Mouse (Mus musculus) limb, embryonic 15.5 days (tissue): ENCODE measurements around the gene Hdc. TPM values are rescaled to one million over a fixed set of nuclear protein-coding genes. Genes with fewer than 3 reads are reported as not detected.
"Not testable (repeated sequence)": the region's sequence is repeated elsewhere in the genome, so short reads cannot be mapped to it uniquely, and the experiment has no call there.

Source experiments
- ATAC-seq: fragments of 200-750 bp; cut with Nextera tagmentation; 2 replicates; pipeline ENCODE4 v1.8.0; 2017; ENCODE audit warnings: low read depth, moderate TSS enrichment; ENCODE audit not compliant: insufficient number of reproducible peaks, low FRiP score, low TSS enrichment
- H3K27ac ChIP-seq: fragments of 300-500 bp; sonication (generic); 2 replicates; pipeline ENCODE4 v1.5.1; 2015; ENCODE audit warnings: moderate library complexity, mild to moderate bottlenecking, inconsistent platforms
- H3K27me3 ChIP-seq: fragments of 300-500 bp; sonication (generic); 2 replicates; pipeline ENCODE4 v1.6.1; 2015; ENCODE audit warnings: inconsistent platforms
- H3K36me3 ChIP-seq: fragments of 300-500 bp; sonication (generic); 2 replicates; pipeline ENCODE4 v1.6.1; 2015; ENCODE audit warnings: inconsistent platforms
- H3K4me1 ChIP-seq: fragments of 300-500 bp; sonication (generic); 2 replicates; pipeline ENCODE4 v1.6.1; 2015; ENCODE audit warnings: inconsistent platforms
- H3K4me2 ChIP-seq: fragments of 300-500 bp; sonication (generic); 2 replicates; pipeline ENCODE4 v1.6.1; 2015; ENCODE audit warnings: mild to moderate bottlenecking, inconsistent platforms
- H3K4me3 ChIP-seq: fragments of 300-500 bp; sonication (generic); 2 replicates; pipeline ENCODE4 v1.5.1; 2015; ENCODE audit warnings: mild to moderate bottlenecking, inconsistent platforms
- H3K9ac ChIP-seq: fragments of 300-500 bp; sonication (generic); 2 replicates; pipeline ENCODE4 v1.6.1; 2015; ENCODE audit warnings: inconsistent platforms
- H3K9me3 ChIP-seq: fragments of 300-500 bp; sonication (generic); 2 replicates; pipeline ENCODE4 v1.6.1; 2016; ENCODE audit warnings: inconsistent platforms
- WGBS: fragments of 180-500 bp; shearing (Covaris S2); methylation state at CpG from one replicate; pipeline ENCODE4 v1.1.7; 2015; 5-methylcytosine and 5-hydroxymethylcytosine counted together
- polyA plus RNA-seq: library from polyadenylated mRNA; unstranded; fragments of >200 nt; fragmentation: Nextera tagmentation; extraction: Ambion mirVana; gene quantifications from 2 replicates; pipeline ENCODE4 v1.2.1, GENCODE M21; 2015

The Hdc gene
- polyA plus RNA-seq, 1 experiment from 2014 or later, result 151 TPM

DNA sequence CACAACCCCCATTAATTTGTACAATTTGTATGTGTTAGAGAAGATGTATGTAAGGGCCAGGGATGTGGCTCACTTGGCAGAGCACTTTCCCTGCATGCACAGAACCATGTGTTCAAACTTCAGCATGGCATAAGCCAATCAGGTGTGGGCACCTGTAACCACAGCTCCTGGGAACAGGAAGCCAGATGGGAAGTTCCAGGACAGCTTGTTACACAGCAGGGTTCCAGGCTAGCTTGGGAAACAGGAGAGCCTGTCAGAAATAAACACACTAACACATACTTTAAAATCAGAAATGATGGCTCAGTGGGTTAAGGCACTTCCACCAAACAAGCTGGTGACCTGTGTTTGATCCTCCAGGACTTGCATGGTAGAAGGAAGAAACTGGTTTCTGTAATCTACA, 4.0 kb upstream of the Hdc start:
- Histone ChIP-seq H3K4me3 (no peak overlapping the region), H3K27ac (no peak overlapping the region), H3K9me3 (no peaks in the 10 kb centered on the region), H3K36me3 (no peaks in the 10 kb centered on the region), H3K27me3 (no peaks in the 10 kb centered on the region), H3K4me1 (peaks cover 6% of the 10 kb centered on the region; the same call in 1 of the 2 replicates), H3K9ac (no peak overlapping the region), H3K4me2 (no peak overlapping the region)
- ATAC-seq, result no peak

DNA sequence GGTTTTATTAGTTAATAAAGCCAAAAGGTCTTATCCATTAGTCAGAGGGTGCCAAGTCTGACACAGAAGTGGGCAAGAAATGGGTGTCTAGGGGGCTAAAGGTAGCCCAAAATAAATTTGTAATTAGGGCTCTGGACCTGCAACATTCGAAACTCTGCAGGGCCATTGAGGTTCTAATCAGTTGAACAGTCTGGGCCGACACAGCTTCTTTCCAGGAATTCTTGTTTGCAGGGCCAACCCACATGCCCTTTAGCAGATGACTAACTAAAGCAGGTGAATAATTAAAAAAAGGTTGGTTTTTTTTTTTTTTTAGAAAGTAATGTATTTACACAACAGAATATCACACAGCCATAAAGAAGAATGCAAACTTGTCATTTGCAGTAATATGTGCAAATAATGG, 3.4 kb upstream of the Hdc start:
- Histone ChIP-seq H3K4me1 (no peaks in the 10 kb centered on the region), H3K9ac (no peak overlapping the region), H3K27ac (no peak overlapping the region), H3K4me3 (no peak overlapping the region), H3K9me3 (no peaks in the 10 kb centered on the region), H3K36me3 (no peaks in the 10 kb centered on the region), H3K4me2 (no peak overlapping the region), H3K27me3 (no peaks in the 10 kb centered on the region)
- ATAC-seq, result no peak
- WGBS, result 85% methylated on average over 2 of the region's 2 CpGs

DNA sequence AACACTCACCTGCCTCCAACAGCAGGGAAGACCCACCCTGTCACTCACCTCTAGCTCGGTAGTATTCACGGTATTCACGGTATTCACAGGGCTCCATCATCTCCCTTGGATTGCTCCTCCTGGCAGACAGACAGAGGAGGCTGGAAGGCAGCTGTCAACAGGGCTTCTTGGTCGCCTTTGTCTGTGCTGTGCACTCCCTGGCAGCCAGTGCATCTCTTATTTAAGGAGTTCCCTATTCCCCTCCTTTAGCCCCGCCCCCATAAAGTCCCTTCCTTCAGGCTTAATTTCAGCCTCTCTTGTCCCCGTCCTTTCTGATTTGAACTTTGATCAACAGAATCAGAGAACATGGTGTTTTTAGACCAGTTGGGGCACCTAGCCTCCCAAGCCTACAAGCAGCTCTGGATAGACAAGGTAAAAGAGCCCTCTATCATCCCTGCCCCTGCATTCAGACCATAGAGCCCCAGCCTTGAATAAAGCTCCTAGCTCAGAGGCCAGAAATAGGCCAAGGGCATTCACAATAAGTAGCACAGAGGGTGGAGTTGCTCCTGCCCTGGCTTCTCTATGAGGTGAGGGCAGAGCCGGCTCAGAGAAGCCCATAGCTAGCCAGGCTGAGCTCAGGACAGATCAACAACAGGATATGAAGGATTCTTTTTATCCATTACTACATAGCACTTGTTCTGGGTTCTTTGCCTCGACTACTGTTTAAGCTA, 474 bp downstream of the Hdc start:
- no peak overlapping the region for H3K9ac ChIP-seq
- H3K36me3 ChIP-seq, result no peaks in the 10 kb centered on the region
- 35% methylated on average over 8 of the region's 8 CpGs for WGBS
- no peaks in the 10 kb centered on the region for H3K4me1 ChIP-seq
- H3K27me3 ChIP-seq, result no peaks in the 10 kb centered on the region
- no peak overlapping the region for H3K27ac ChIP-seq
- no peak for ATAC-seq
- no peaks in the 10 kb centered on the region for H3K9me3 ChIP-seq
- H3K4me2 ChIP-seq, result no peak overlapping the region
- no peak overlapping the region for H3K4me3 ChIP-seq

DNA sequence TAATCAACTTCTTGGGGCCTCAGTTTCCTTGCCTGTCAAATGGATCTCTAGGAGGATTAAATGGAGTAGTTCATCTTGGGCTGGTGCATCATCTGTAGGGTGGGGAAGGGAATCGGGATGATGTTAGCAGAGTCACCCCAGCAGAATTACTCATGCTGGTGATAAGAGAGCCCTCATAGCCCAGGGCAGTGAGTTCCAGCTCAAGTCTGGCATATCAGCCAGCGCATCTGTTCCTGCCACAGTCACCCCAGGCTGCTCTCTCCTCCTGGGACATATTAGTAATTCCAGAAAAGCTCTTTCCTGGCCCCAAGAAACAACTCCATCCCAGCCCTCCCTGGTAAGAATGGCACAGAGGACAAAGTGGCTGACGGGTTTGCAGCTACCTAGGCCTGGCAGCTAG, 3.7 kb downstream of the Hdc start:
- no peak overlapping the region for H3K27ac ChIP-seq
- no peaks in the 10 kb centered on the region for H3K4me1 ChIP-seq
- H3K36me3 ChIP-seq, result no peaks in the 10 kb centered on the region
- H3K9me3 ChIP-seq, result no peaks in the 10 kb centered on the region
- WGBS, result 77% methylated on average over 3 of the region's 3 CpGs
- no peak overlapping the region for H3K9ac ChIP-seq
- H3K4me3 ChIP-seq, result no peak overlapping the region
- H3K4me2 ChIP-seq, result no peak overlapping the region
- H3K27me3 ChIP-seq, result no peaks in the 10 kb centered on the region
- ATAC-seq, result no peak

GRCm38 (mm10) chr2:126609600-126609999, 9.5 kb downstream of the Hdc start:
- not testable (repeated sequence) for ATAC-seq, H3K27me3 ChIP-seq, H3K9me3 ChIP-seq, H3K27ac ChIP-seq, H3K4me3 ChIP-seq, H3K4me2 ChIP-seq, H3K36me3 ChIP-seq, H3K9ac ChIP-seq
- peaks cover 11% of the 10 kb centered on the region; the same call in 1 of the 2 replicates for H3K4me1 ChIP-seq
- WGBS, result 69% methylated on average over 12 of the region's 12 CpGs

DNA sequence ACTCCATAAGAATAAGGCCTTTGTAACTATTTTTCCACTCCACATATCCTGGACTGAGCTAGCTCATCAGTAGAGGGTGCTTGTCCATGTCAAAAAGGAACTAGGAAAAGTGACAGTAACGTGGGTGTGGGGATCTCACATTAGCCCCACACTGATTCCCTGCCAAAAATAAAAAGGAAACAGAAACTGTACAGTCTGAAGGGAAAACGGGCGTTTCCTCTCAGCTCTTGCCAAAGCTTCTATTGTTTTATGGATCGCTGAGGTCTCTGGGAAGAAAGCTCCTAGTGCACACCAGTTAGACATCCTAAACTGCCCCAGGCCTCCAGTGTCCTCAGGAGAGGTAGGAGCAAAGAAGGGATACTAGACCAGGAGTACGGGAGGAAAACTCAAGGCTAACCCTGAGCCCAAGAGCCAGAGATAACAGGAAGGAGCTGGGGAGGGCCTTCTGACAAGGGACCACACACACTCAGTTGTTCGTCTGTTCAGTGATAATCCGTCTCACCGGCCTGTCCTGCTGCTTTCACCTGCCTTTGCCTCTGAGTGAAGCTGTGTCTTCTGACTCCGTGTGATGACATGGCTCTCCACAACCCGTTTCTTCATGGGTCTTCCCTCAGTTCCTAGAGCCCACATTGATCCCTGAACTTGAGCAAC, 11.4 kb downstream of the Hdc start:
- 56% methylated on average over 10 of the region's 10 CpGs for WGBS
- Histone ChIP-seq H3K4me2 (no peak overlapping the region), H3K9me3 (no peaks in the 10 kb centered on the region), H3K9ac (no peak overlapping the region), H3K27ac (peak overlapping the region; percentile 40; the same call in 1 of the 2 replicates), H3K4me3 (no peak overlapping the region), H3K36me3 (no peaks in the 10 kb centered on the region), H3K27me3 (no peaks in the 10 kb centered on the region), H3K4me1 (peaks cover 11% of the 10 kb centered on the region; the same call in 1 of the 2 replicates)
- 0 out of 2 replicates have a peak, but pooled peaks have one; percentile 55 for ATAC-seq

GRCm38 (mm10) chr2:126606688-126607062, 12.4 kb downstream of the Hdc start:
- ATAC-seq, result no peak

GRCm38 (mm10) chr2:126606061-126606687, 12.9 kb downstream of the Hdc start:
- Histone ChIP-seq H3K4me2 (no peak overlapping the region), H3K4me1 (peaks cover 11% of the 10 kb centered on the region; the same call in 1 of the 2 replicates), H3K36me3 (no peaks in the 10 kb centered on the region), H3K27me3 (no peaks in the 10 kb centered on the region), H3K4me3 (no peak overlapping the region), H3K9me3 (no peaks in the 10 kb centered on the region), H3K9ac (no peak overlapping the region), H3K27ac (no peak overlapping the region)
- WGBS, result 81% methylated on average over 15 of the region's 15 CpGs
- ATAC-seq, result no peak

More at GRCm38 (mm10) chr2:126606688-126607062, 12.4 kb downstream of the Hdc start:
- Histone ChIP-seq H3K9me3 (no peaks in the 10 kb centered on the region), H3K27ac (no peak overlapping the region), H3K36me3 (no peaks in the 10 kb centered on the region), H3K4me2 (no peak overlapping the region), H3K27me3 (no peaks in the 10 kb centered on the region), H3K4me1 (peaks cover 11% of the 10 kb centered on the region; the same call in 1 of the 2 replicates), H3K4me3 (no peak overlapping the region), H3K9ac (no peak overlapping the region)
- WGBS, result 72% methylated on average over 4 of the region's 4 CpGs

GRCm38 (mm10) chr2:126601918-126602600, 17.0 kb downstream of the Hdc start:
- ATAC-seq, result no peak
- WGBS, result 85% methylated on average over 14 of the region's 14 CpGs
- no peaks in the 10 kb centered on the region for H3K9me3 ChIP-seq
- H3K4me2 ChIP-seq, result no peak overlapping the region
- no peak overlapping the region for H3K4me3 ChIP-seq
- no peak overlapping the region for H3K27ac ChIP-seq
- H3K9ac ChIP-seq, result no peak overlapping the region
- H3K27me3 ChIP-seq, result no peaks in the 10 kb centered on the region
- no peaks in the 10 kb centered on the region for H3K36me3 ChIP-seq
- H3K4me1 ChIP-seq, result peaks cover 6% of the 10 kb centered on the region; the same call in 1 of the 2 replicates

DNA sequence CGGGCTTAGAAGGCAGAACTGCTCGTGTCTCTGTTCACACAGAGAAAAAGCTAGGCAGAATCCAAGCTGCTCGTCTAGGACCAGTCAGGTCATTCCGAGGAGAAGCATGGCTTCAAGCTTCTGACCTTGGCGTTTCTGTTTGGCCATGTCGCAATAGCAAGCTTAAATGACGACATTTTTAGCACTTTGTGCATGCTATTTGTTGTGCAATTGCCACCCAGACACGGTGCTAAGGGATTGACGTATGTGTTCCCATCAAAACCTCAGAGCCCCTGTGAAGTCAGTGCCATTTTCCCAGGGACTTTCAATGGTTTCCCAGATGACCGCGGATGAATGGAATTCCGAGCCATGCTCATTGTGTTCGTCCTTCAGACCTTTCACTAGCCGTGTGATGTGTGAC, 18.6 kb downstream of the Hdc start:
- Histone ChIP-seq H3K36me3 (no peaks in the 10 kb centered on the region), H3K4me2 (no peak overlapping the region), H3K9me3 (no peaks in the 10 kb centered on the region), H3K4me3 (no peak overlapping the region), H3K27ac (no peak overlapping the region), H3K4me1 (peaks cover 5% of the 10 kb centered on the region; the same call in 1 of the 2 replicates), H3K27me3 (no peaks in the 10 kb centered on the region), H3K9ac (no peak overlapping the region)
- 81% methylated on average over 14 of the region's 14 CpGs for WGBS
- no peak for ATAC-seq

DNA sequence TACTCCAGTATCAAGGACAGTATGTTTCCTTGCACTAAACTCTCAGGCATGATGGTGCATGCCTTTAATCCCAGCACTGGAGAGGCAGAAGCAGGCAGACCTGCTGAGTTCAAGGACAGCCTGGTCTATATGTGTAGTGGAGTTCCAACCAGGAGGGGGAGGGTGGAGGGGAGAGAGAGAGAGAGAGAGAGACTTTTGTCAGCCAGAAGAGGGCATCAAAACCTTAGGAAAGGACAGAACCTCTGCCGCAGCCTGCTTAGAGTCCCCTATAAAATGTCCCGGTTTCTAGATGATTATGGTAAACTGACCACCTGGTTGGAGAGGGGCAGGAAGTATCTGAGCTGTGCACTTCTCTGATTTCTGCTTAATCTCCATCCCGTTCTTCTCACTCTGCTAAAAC, 20.1 kb downstream of the Hdc start:
- H3K36me3 ChIP-seq, result no peaks in the 10 kb centered on the region
- ATAC-seq, result no peak
- 0 out of 2 replicates have a peak overlapping the region, but pooled peaks have one; percentile 27 for H3K4me2 ChIP-seq
- H3K27ac ChIP-seq, result no peak overlapping the region
- H3K4me1 ChIP-seq, result peaks cover 8% of the 10 kb centered on the region
- H3K4me3 ChIP-seq, result no peak overlapping the region; the same call in 1 of the 2 replicates
- WGBS, result 5% methylated on average over 3 of the region's 3 CpGs
- no peaks in the 10 kb centered on the region for H3K9me3 ChIP-seq
- H3K27me3 ChIP-seq, result no peaks in the 10 kb centered on the region
- H3K9ac ChIP-seq, result no peak overlapping the region
